17 mouse cellular contexts compared by ENCODE assay signal in the genomic region with DNA sequence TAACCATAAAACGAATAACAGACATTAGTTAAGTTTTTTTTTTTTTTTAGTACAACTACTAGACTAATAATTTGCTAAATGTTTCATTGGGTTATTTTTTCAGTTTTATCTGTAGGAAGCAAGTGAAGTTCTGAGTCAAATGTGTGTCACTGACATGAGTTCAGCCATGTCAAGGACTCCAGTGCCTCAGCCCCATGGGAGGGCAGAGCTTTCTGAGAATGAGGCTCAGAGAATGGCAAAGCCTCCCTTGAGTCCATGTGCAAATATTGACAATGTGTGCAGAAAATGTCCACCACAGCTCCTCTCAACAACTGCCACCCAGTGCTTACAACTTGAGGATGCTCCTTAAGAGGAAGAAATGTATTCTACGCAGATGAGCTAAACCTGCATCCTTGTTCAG.
"Had no signal": no experiment of that assay in that cellular context is flagged by ENCODE, and none has a peak within 500 bp of the region (broad histone marks: within the 10 kb centered on the region; RNA-seq: fewer than 3 reads in every experiment).

No protein-coding gene starts in this region.

- H3K27ac ChIP-seq: midbrain, embryonic 10.5 days; midbrain, embryonic 12.5 days; neural tube, embryonic 13.5 days; neural tube, embryonic 15.5 days; stomach, embryonic 15.5 days; stomach, postnatal 0 days had no signal

- H3K9me3 ChIP-seq: midbrain, embryonic 10.5 days; midbrain, embryonic 12.5 days; neural tube, embryonic 13.5 days; neural tube, embryonic 15.5 days; stomach, embryonic 15.5 days had no signal

- DNase-seq: lung, adult 18-20 months; lung, embryonic 14.5 days; lung, postnatal 10 days; lung, postnatal 4 days; midbrain, embryonic 14.5 days; right cerebral cortex, postnatal 14 days; thymus, adult 2 months; thymus, postnatal 25 days; thymus, postnatal 4 days had no signal

- H3K4me3 ChIP-seq: midbrain, embryonic 10.5 days; midbrain, embryonic 12.5 days; myocyte; neural tube, embryonic 13.5 days; neural tube, embryonic 15.5 days; stomach, embryonic 15.5 days had no signal

- H3K9ac ChIP-seq: lung, embryonic 14.5 days; midbrain, embryonic 12.5 days; neural tube, embryonic 13.5 days; neural tube, embryonic 15.5 days; stomach, embryonic 15.5 days had no signal

- H3K27me3 ChIP-seq: midbrain, embryonic 12.5 days; neural tube, embryonic 13.5 days; neural tube, embryonic 15.5 days; stomach, embryonic 15.5 days had no signal

- H3K4me1 ChIP-seq: midbrain, embryonic 10.5 days; midbrain, embryonic 12.5 days; neural tube, embryonic 13.5 days; neural tube, embryonic 15.5 days; stomach, embryonic 15.5 days had no signal

- ATAC-seq: midbrain, embryonic 16.5 days had no signal

- H3K4me2 ChIP-seq: lung, embryonic 14.5 days; midbrain, embryonic 12.5 days; neural tube, embryonic 13.5 days; neural tube, embryonic 15.5 days; stomach, embryonic 15.5 days had no signal
